In the genomic region with DNA sequence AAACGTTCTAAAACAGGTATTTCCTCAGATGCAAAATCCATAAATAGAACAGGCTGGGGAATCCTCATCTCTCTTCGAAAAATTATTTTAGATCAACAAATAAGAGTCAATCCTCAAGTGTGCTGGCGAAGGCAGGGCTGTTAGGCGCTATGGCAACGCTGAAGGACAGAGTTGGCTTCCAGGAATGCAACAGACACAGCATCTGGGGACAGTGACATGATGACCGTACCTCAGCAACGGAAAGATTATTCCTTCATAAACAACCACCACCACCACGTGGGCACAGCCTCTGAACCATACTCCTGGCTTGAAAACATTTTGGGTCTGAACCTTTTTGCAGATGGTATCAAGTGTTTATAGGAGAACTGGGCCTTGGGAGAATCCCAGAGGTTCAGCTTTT, we compare ENCODE assay signal across 13 mouse cellular contexts.
DNase-seq lines count a peak whose midpoint lies in the region; ATAC-seq lines count a peak whose summit lies in the region.
"Had no signal": no experiment of that assay in that cellular context is flagged by ENCODE, and none has a peak within 500 bp of the region (broad histone marks: within the 10 kb centered on the region; RNA-seq: fewer than 3 reads in every experiment).

No protein-coding gene starts in this region.

- no peak for ATAC-seq in embryonic facial prominence, embryonic 13.5 days (ENCODE audit: insufficient number of reproducible peaks, insufficient read depth, low FRiP score, low TSS enrichment, low read depth)
- ATAC-seq in kidney, embryonic 14.5 days (ENCODE audit: low FRiP score, low TSS enrichment): no peak
- ATAC-seq in stomach, embryonic 15.5 days (ENCODE audit: insufficient read depth, low FRiP score, low read depth): no peak

- H3K9ac ChIP-seq in embryonic facial prominence, embryonic 13.5 days: no peak overlapping the region
- no peak overlapping the region for H3K9ac ChIP-seq in kidney, embryonic 14.5 days (ENCODE audit: low read depth, low read length)
- H3K9ac ChIP-seq in stomach, embryonic 15.5 days: no peak overlapping the region
- H3K9ac ChIP-seq: limb, embryonic 13.5 days had no signal

- H3K27ac ChIP-seq in embryonic facial prominence, embryonic 13.5 days: peak overlapping the region; percentile 51; the same call in 1 of the 2 replicates
- no peak overlapping the region; the same call in 1 of the 2 replicates for H3K27ac ChIP-seq in embryonic facial prominence, embryonic 10.5 days (replicated peaks)
- H3K27ac ChIP-seq in kidney, embryonic 14.5 days (ENCODE audit: low read depth, low read length): peak overlapping the region; percentile 47; the same call in 1 of the 2 replicates
- peak overlapping the region; percentile 87 for H3K27ac ChIP-seq in stomach, embryonic 15.5 days

- peaks cover 40% of the 10 kb centered on the region for H3K4me1 ChIP-seq in embryonic facial prominence, embryonic 13.5 days
- H3K4me1 ChIP-seq in embryonic facial prominence, embryonic 10.5 days: peaks cover 40% of the 10 kb centered on the region
- H3K4me1 ChIP-seq in kidney, embryonic 14.5 days (ENCODE audit: control insufficient read depth, insufficient read depth, low read length): peaks cover 21% of the 10 kb centered on the region
- peaks cover 38% of the 10 kb centered on the region for H3K4me1 ChIP-seq in stomach, embryonic 15.5 days

- no peaks in the 10 kb centered on the region for H3K9me3 ChIP-seq in embryonic facial prominence, embryonic 13.5 days
- no peaks in the 10 kb centered on the region for H3K9me3 ChIP-seq in embryonic facial prominence, embryonic 10.5 days
- H3K9me3 ChIP-seq in kidney, embryonic 14.5 days (ENCODE audit: control insufficient read depth, low read length): no peaks in the 10 kb centered on the region
- no peaks in the 10 kb centered on the region for H3K9me3 ChIP-seq in stomach, embryonic 15.5 days
- H3K9me3 ChIP-seq: G1E; limb, embryonic 13.5 days had no signal

- H3K27me3 ChIP-seq in embryonic facial prominence, embryonic 13.5 days: no peaks in the 10 kb centered on the region
- no peaks in the 10 kb centered on the region for H3K27me3 ChIP-seq in embryonic facial prominence, embryonic 10.5 days (replicated peaks; ENCODE audit: low read depth, poor library complexity, severe bottlenecking)
- H3K27me3 ChIP-seq in kidney, embryonic 14.5 days (ENCODE audit: control insufficient read depth, insufficient read depth, low read length): no peaks in the 10 kb centered on the region
- H3K27me3 ChIP-seq in stomach, embryonic 15.5 days (replicated peaks): no peaks in the 10 kb centered on the region
- H3K27me3 ChIP-seq: limb, embryonic 13.5 days had no signal

- H3K4me3 ChIP-seq in embryonic facial prominence, embryonic 13.5 days: no peak overlapping the region
- H3K4me3 ChIP-seq in embryonic facial prominence, embryonic 10.5 days: no peak overlapping the region
- H3K4me3 ChIP-seq in kidney, embryonic 14.5 days (ENCODE audit: low read length): no peak overlapping the region
- H3K4me3 ChIP-seq in stomach, embryonic 15.5 days (replicated peaks): no peak overlapping the region
- H3K4me3 ChIP-seq: limb, embryonic 13.5 days had no signal

- H3K4me2 ChIP-seq in embryonic facial prominence, embryonic 13.5 days: no peak overlapping the region
- H3K4me2 ChIP-seq in kidney, embryonic 14.5 days (replicated peaks; ENCODE audit: low read depth, low read length): no peak overlapping the region
- no peak overlapping the region; the same call in 1 of the 2 replicates for H3K4me2 ChIP-seq in stomach, embryonic 15.5 days
- H3K4me2 ChIP-seq: limb, embryonic 13.5 days had no signal

- no peaks in the 10 kb centered on the region for H3K36me3 ChIP-seq in embryonic facial prominence, embryonic 13.5 days
- no peaks in the 10 kb centered on the region for H3K36me3 ChIP-seq in embryonic facial prominence, embryonic 10.5 days (replicated peaks)
- H3K36me3 ChIP-seq in kidney, embryonic 14.5 days (ENCODE audit: control insufficient read depth, insufficient read depth, low read length): no peaks in the 10 kb centered on the region
- no peaks in the 10 kb centered on the region for H3K36me3 ChIP-seq in stomach, embryonic 15.5 days
- H3K36me3 ChIP-seq: G1E; limb, embryonic 13.5 days had no signal

- no peak for DNase-seq in embryonic facial prominence, embryonic 10.5 days (ENCODE audit: low spot score)
- DNase-seq in kidney, postnatal 36 days: no peak
- DNase-seq in ovary, adult 18-20 months (ENCODE audit: low spot score): peak; percentile 64
- DNase-seq in ovary, postnatal 10 days (ENCODE audit: low spot score): no peak
- DNase-seq in spleen, adult 18-20 months: no peak
- DNase-seq: gastrocnemius, postnatal 10 days; layer of hippocampus, adult 9-11 months; right cerebral cortex, adult 18-20 months had no signal

- WGBS in embryonic facial prominence, embryonic 13.5 days: 78% methylated on average over 8 of the region's 8 CpGs
- 83% methylated on average over 8 of the region's 8 CpGs for WGBS in embryonic facial prominence, embryonic 10.5 days
- 73% methylated on average over 8 of the region's 8 CpGs for WGBS in kidney, embryonic 14.5 days
- WGBS in stomach, embryonic 15.5 days: 71% methylated on average over 8 of the region's 8 CpGs
